Mouse (Mus musculus): ENCODE measurements around the gene Foxk2. TPM values are rescaled to one million over a fixed set of nuclear protein-coding genes. Genes with fewer than 3 reads are reported as not detected.
"Not testable (repeated sequence)": the region's sequence is repeated elsewhere in the genome, so short reads cannot be mapped to it uniquely, and the experiment has no call there.

Foxk2 gene
- polyA plus RNA-seq, 1 experiment from 2014 or later, result 3.4 TPM

- H3K27ac ChIP-seq (replicated peaks), result no peak overlapping the region
- no peaks in the 10 kb centered on the region for H3K27me3 ChIP-seq (ENCODE audit: control insufficient read depth, insufficient read depth, low read length)
- TF ChIP-seq CTCF (IDR thresholded peaks at IDR 0.05; ENCODE audit: low read depth) (no peak), EP300 (optimal IDR thresholded peaks at IDR 0.05) (no peak)
- no peak overlapping the region for H3K9ac ChIP-seq (ENCODE audit: low read length)
- H3K4me1 ChIP-seq (replicated peaks; ENCODE audit: control insufficient read depth, insufficient read depth), result no peaks in the 10 kb centered on the region
- DNase-seq (ENCODE audit: low spot score), result no peak
- ATAC-seq (ENCODE audit: low FRiP score, low TSS enrichment), result no peak
- H3K4me3 ChIP-seq (ENCODE audit: low read depth, low read length), result no peak overlapping the region
- no peaks in the 10 kb centered on the region for H3K9me3 ChIP-seq (ENCODE audit: control insufficient read depth, low read length)
- peaks cover 15% of the 10 kb centered on the region for H3K36me3 ChIP-seq (ENCODE audit: control insufficient read depth, insufficient read depth, low read length)
- WGBS, result 94% methylated on average over 5 of the region's 5 CpGs
- H3K4me2 ChIP-seq (replicated peaks; ENCODE audit: low read depth), result no peak overlapping the region
Measured at GRCm38 (mm10) chr11:121294771-121295170, 35.0 kb downstream of the Foxk2 start.

GRCm38 (mm10) chr11:121298493-121298892, 38.7 kb downstream of the Foxk2 start:
- no peak for DNase-seq (ENCODE audit: low spot score)
- 0 out of 2 replicates have a peak, but pooled peaks have one; percentile 42 for ATAC-seq (ENCODE audit: low FRiP score, low TSS enrichment)
- Histone ChIP-seq H3K4me1 (replicated peaks; ENCODE audit: control insufficient read depth, insufficient read depth) (no peaks in the 10 kb centered on the region), H3K4me3 (ENCODE audit: low read depth, low read length) (no peak overlapping the region), H3K4me2 (replicated peaks; ENCODE audit: low read depth) (no peak overlapping the region), H3K9ac (ENCODE audit: low read length) (no peak overlapping the region), H3K36me3 (ENCODE audit: control insufficient read depth, insufficient read depth, low read length) (peaks cover 21% of the 10 kb centered on the region), H3K9me3 (ENCODE audit: control insufficient read depth, low read length) (no peaks in the 10 kb centered on the region), H3K27me3 (ENCODE audit: control insufficient read depth, insufficient read depth, low read length) (no peaks in the 10 kb centered on the region), H3K27ac (replicated peaks) (no peak overlapping the region)
- 84% methylated on average over 8 of the region's 8 CpGs for WGBS
- no peak for TF ChIP-seq CTCF (IDR thresholded peaks at IDR 0.05; ENCODE audit: low read depth)

- ATAC-seq (ENCODE audit: low FRiP score, low TSS enrichment) (no peak), DNase-seq (ENCODE audit: low spot score) (no peak)
- no peak overlapping the region for H3K4me2 ChIP-seq (replicated peaks; ENCODE audit: low read depth)
- 92% methylated on average over 9 of the region's 9 CpGs for WGBS
- no peaks in the 10 kb centered on the region for H3K27me3 ChIP-seq (ENCODE audit: control insufficient read depth, insufficient read depth, low read length)
- H3K36me3 ChIP-seq (ENCODE audit: control insufficient read depth, insufficient read depth, low read length), result peaks cover 21% of the 10 kb centered on the region
- no peak overlapping the region for H3K9ac ChIP-seq (ENCODE audit: low read length)
- no peak overlapping the region for H3K4me3 ChIP-seq (ENCODE audit: low read depth, low read length)
- TF ChIP-seq CTCF (IDR thresholded peaks at IDR 0.05; ENCODE audit: low read depth) (no peak), EP300 (optimal IDR thresholded peaks at IDR 0.05) (no peak)
- no peaks in the 10 kb centered on the region for H3K9me3 ChIP-seq (ENCODE audit: control insufficient read depth, low read length)
- no peaks in the 10 kb centered on the region for H3K4me1 ChIP-seq (replicated peaks; ENCODE audit: control insufficient read depth, insufficient read depth)
- H3K27ac ChIP-seq (replicated peaks), result no peak overlapping the region
Measured at GRCm38 (mm10) chr11:121300265-121300664, 40.5 kb downstream of the Foxk2 start.

GRCm38 (mm10) chr11:121305371-121305770, 45.6 kb downstream of the Foxk2 start:
- no peak overlapping the region for H3K9ac ChIP-seq (ENCODE audit: low read length)
- H3K4me2 ChIP-seq (replicated peaks; ENCODE audit: low read depth), result no peak overlapping the region
- no peaks in the 10 kb centered on the region for H3K4me1 ChIP-seq (replicated peaks; ENCODE audit: control insufficient read depth, insufficient read depth)
- no peaks in the 10 kb centered on the region for H3K27me3 ChIP-seq (ENCODE audit: control insufficient read depth, insufficient read depth, low read length)
- no peak overlapping the region for H3K27ac ChIP-seq (replicated peaks)
- no peak overlapping the region for H3K4me3 ChIP-seq (ENCODE audit: low read depth, low read length)
- peaks cover 11% of the 10 kb centered on the region for H3K36me3 ChIP-seq (ENCODE audit: control insufficient read depth, insufficient read depth, low read length)
- WGBS, result 85% methylated on average over 6 of the region's 6 CpGs
- ATAC-seq (ENCODE audit: low FRiP score, low TSS enrichment) (no peak), DNase-seq (ENCODE audit: low spot score) (no peak)
- H3K9me3 ChIP-seq (ENCODE audit: control insufficient read depth, low read length), result no peaks in the 10 kb centered on the region
- TF ChIP-seq EP300 (optimal IDR thresholded peaks at IDR 0.05), result no peak
- no peak for TF ChIP-seq CTCF (IDR thresholded peaks at IDR 0.05; ENCODE audit: low read depth)

- TF ChIP-seq EP300 (optimal IDR thresholded peaks at IDR 0.05) (no peak), CTCF (IDR thresholded peaks at IDR 0.05; ENCODE audit: low read depth) (no peak)
- Histone ChIP-seq H3K36me3 (ENCODE audit: control insufficient read depth, insufficient read depth, low read length) (peaks cover 11% of the 10 kb centered on the region), H3K4me2 (replicated peaks; ENCODE audit: low read depth) (no peak overlapping the region), H3K4me1 (replicated peaks; ENCODE audit: control insufficient read depth, insufficient read depth) (no peaks in the 10 kb centered on the region), H3K4me3 (ENCODE audit: low read depth, low read length) (no peak overlapping the region), H3K9me3 (ENCODE audit: control insufficient read depth, low read length) (no peaks in the 10 kb centered on the region), H3K9ac (ENCODE audit: low read length) (no peak overlapping the region), H3K27ac (replicated peaks) (no peak overlapping the region), H3K27me3 (ENCODE audit: control insufficient read depth, insufficient read depth, low read length) (no peaks in the 10 kb centered on the region)
- 96% methylated on average over 8 of the region's 8 CpGs for WGBS
- DNase-seq (ENCODE audit: low spot score) (no peak), ATAC-seq (ENCODE audit: low FRiP score, low TSS enrichment) (no peak)
Measured at GRCm38 (mm10) chr11:121306608-121307007, 46.8 kb downstream of the Foxk2 start.

- WGBS, result 94% methylated on average over 6 of the region's 6 CpGs
- DNase-seq (ENCODE audit: low spot score); H3K4me1 ChIP-seq (replicated peaks; ENCODE audit: control insufficient read depth, insufficient read depth); H3K4me2 ChIP-seq (replicated peaks; ENCODE audit: low read depth); H3K27ac ChIP-seq (replicated peaks); H3K4me3 ChIP-seq (ENCODE audit: low read depth, low read length); H3K27me3 ChIP-seq (ENCODE audit: control insufficient read depth, insufficient read depth, low read length); H3K36me3 ChIP-seq (ENCODE audit: control insufficient read depth, insufficient read depth, low read length); H3K9me3 ChIP-seq (ENCODE audit: control insufficient read depth, low read length); H3K9ac ChIP-seq (ENCODE audit: low read length); ATAC-seq (ENCODE audit: low FRiP score, low TSS enrichment): not testable (repeated sequence)
Measured at GRCm38 (mm10) chr11:121307712-121308111, 47.9 kb downstream of the Foxk2 start.

Data from stomach, postnatal 0 days (tissue).